Mouse (Mus musculus) large intestine, adult 2 months (tissue): ENCODE results near the gene Zfp738. TPM values are rescaled to one million over a fixed set of nuclear protein-coding genes. Genes with fewer than 3 reads are reported as not detected.
"Not testable (repeated sequence)": the region's sequence is repeated elsewhere in the genome, so short reads cannot be mapped to it uniquely, and the experiment has no call there.

Experiments
- DNase-seq: peaks from one replicate; pipeline ENCODE4 v3.0.0-alpha.2; 2012; ENCODE audit warnings: low read depth, low spot score
- WGBS: fragments of 180-500 bp; shearing (Covaris S2); methylation state at CpG from one replicate; pipeline ENCODE4 v1.1.7; 2018; 5-methylcytosine and 5-hydroxymethylcytosine counted together
- polyA plus RNA-seq: library from polyadenylated mRNA; depleted of rRNA; stranded (reverse); fragments of >200 nt; gene quantifications from 2 replicates; pipeline ENCODE4 v1.2.3, GENCODE M21; 2012; rRNA removed

Zfp738 gene
- polyA plus RNA-seq = 1.7 and 5.0 TPM in 2 replicates

GRCm38 (mm10) chr13:67686971-67687370 is at the start of gene Zfp738:
Gene Zfp738, minus strand, starts transcription at chr13:67687071.
- 84% methylated on average over 4 of the region's 4 CpGs for WGBS
- no peak for DNase-seq

- not testable (repeated sequence) for DNase-seq
- 95% methylated on average over 9 of the region's 9 CpGs for WGBS
Measured at GRCm38 (mm10) chr13:67734391-67734790, 47.5 kb upstream of the Zfp738 start.

GRCm38 (mm10) chr13:67729441-67729840 is 42.6 kb upstream of the Zfp738 start:
- not testable (repeated sequence) for DNase-seq
- WGBS = 8% methylated on average over 4 of the region's 4 CpGs

GRCm38 (mm10) chr13:67728641-67729318 is 41.9 kb upstream of the Zfp738 start, which contains the start of gene Zfp65:
Gene Zfp65, minus strand, starts transcription at chr13:67729173.
- no peak for DNase-seq
- 8% methylated on average over 20 of the region's 21 CpGs for WGBS

GRCm38 (mm10) chr13:67728106-67728505 is 41.2 kb upstream of the Zfp738 start:
- 39% methylated on average over 1 of the region's 1 CpGs for WGBS
- DNase-seq = no peak

GRCm38 (mm10) chr13:67725331-67725730 is 38.5 kb upstream of the Zfp738 start:
- DNase-seq = not testable (repeated sequence)

GRCm38 (mm10) chr13:67723848-67724479 is 37.1 kb upstream of the Zfp738 start:
- 0% methylated on average over 17 of the region's 17 CpGs for WGBS
- DNase-seq = peak; percentile 78

More at GRCm38 (mm10) chr13:67725331-67725730, 38.5 kb upstream of the Zfp738 start:
- WGBS = 62% methylated on average over 2 of the region's 2 CpGs

GRCm38 (mm10) chr13:67683841-67684240 is 3.0 kb downstream of the Zfp738 start:
- WGBS = 45% methylated on average over 2 of the region's 2 CpGs
- DNase-seq = not testable (repeated sequence)

GRCm38 (mm10) chr13:67682959-67683735 is 3.7 kb downstream of the Zfp738 start:
- 5% methylated on average over 16 of the region's 16 CpGs for WGBS

GRCm38 (mm10) chr13:67674902-67675301 is 12.0 kb downstream of the Zfp738 start:
- no peak for DNase-seq
- WGBS = 96% methylated on average over 2 of the region's 2 CpGs

More at GRCm38 (mm10) chr13:67682959-67683735, 3.7 kb downstream of the Zfp738 start:
- peak; percentile 74 for DNase-seq

GRCm38 (mm10) chr13:67652496-67652895 is 34.4 kb downstream of the Zfp738 start:
- DNase-seq = no peak
- WGBS = 50% methylated on average over 3 of the region's 3 CpGs

- DNase-seq = peak; percentile 84
- under 1% methylated on average over 19 of the region's 19 CpGs for WGBS
Measured at GRCm38 (mm10) chr13:67637294-67638007, 49.4 kb downstream of the Zfp738 start, which contains the start of the genes Gm49345 and Zfp729a. Gene Gm49345, minus strand, starts transcription at chr13:67637769. Gene Zfp729a, minus strand, starts transcription at chr13:67637791.

GRCm38 (mm10) chr13:67610108-67610507 is 76.8 kb downstream of the Zfp738 start:
- no peak for DNase-seq

GRCm38 (mm10) chr13:67609066-67609876 is 77.6 kb downstream of the Zfp738 start, which contains the start of gene Zfp729b:
Gene Zfp729b, minus strand, starts transcription at chr13:67609707.
- DNase-seq = peak; percentile 78
- 1% methylated on average over 20 of the region's 20 CpGs for WGBS

More at GRCm38 (mm10) chr13:67610108-67610507, 76.8 kb downstream of the Zfp738 start:
- 72% methylated on average over 4 of the region's 4 CpGs for WGBS

Other genes with a start within 250 kb of the Zfp738 start
- gene Zfp874a, start 235.4 kb downstream of the Zfp738 start, polyA plus RNA-seq = 0.43 and 0.82 TPM in 2 replicates
- gene Zfp874b, start 202.8 kb downstream of the Zfp738 start, polyA plus RNA-seq = 0.58 and 2.4 TPM in 2 replicates
- gene Zfp58, start 186.5 kb downstream of the Zfp738 start, polyA plus RNA-seq = 0.69 and 1.2 TPM in 2 replicates
- not detected in 2 replicates for gene Gm26965, start 160.9 kb downstream of the Zfp738 start, polyA plus RNA-seq
- gene Zfp87, start 160.9 kb downstream of the Zfp738 start, polyA plus RNA-seq = 11.9 and 21.7 TPM in 2 replicates
- gene Zfp748, start 133.2 kb downstream of the Zfp738 start, polyA plus RNA-seq = 0.99 and 2.7 TPM in 2 replicates
- 0.38 and 0.58 TPM in 2 replicates for gene Zfp729b, start 77.4 kb downstream of the Zfp738 start, polyA plus RNA-seq
- 0.18 TPM in 1 of 2 replicates, not detected in the other for gene Gm49345, start 49.3 kb downstream of the Zfp738 start, polyA plus RNA-seq
- gene Zfp729a, start 49.3 kb downstream of the Zfp738 start, polyA plus RNA-seq = 0.75 and 1.3 TPM in 2 replicates
- gene Zfp65, start 42.1 kb upstream of the Zfp738 start, polyA plus RNA-seq = 0.58 and 1.1 TPM in 2 replicates
- 0.43 and 0.52 TPM in 2 replicates for gene Zfp85, start 68.2 kb upstream of the Zfp738 start, polyA plus RNA-seq
- gene Zfp493, start 92.6 kb upstream of the Zfp738 start, polyA plus RNA-seq = 0.62 and 1.2 TPM in 2 replicates
- gene Zfp273, start 126.7 kb upstream of the Zfp738 start, polyA plus RNA-seq = 0.51 and 0.60 TPM in 2 replicates
- gene Gm10037, start 144.0 kb upstream of the Zfp738 start, polyA plus RNA-seq = 0.47 TPM in 1 of 2 replicates, not detected in the other
- gene BC048507, start 176.3 kb upstream of the Zfp738 start, polyA plus RNA-seq = not detected in 2 replicates